Comparison of ENCODE assay signal across 9 mouse cellular contexts in the genomic region with DNA sequence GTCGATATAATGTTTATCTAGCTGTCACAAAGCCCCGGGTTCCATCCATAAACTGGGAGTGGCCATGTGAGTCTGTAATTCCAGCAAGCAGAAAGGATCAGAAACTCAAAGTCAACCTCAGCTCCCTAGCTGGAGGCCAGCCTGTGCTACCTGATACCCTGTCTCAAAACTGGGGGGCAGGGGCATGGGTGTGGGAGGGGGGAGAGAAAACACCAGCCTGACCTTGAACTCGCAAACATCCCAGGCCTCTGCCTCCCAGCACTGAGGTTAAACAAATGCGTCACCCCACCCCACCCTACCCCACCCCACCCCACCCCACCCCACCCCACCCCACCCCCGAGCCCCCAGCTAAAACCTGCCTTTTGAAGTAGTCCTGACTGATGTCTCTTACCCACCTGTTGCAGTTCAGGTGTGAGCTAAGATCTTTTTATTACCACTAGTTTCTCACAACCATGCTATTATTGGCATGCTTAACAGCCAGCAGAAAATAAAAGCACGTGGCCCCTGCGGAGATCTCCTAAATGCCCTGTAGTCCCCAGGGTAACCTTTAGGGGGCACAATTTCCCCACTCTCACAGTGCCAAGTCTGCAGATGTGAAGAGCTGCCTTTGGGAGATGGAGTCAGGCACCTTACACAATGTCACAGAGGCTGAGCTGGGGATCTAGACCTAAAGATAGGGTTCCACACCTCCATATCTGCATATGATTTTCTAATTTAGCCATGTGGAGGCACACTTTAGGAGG. TPM values are rescaled to one million over a fixed set of nuclear protein-coding genes. Genes with fewer than 3 reads are reported as not detected.
DNase-seq lines count a peak whose midpoint lies in the region; ATAC-seq lines count a peak whose summit lies in the region.
"Had no signal": no experiment of that assay in that cellular context is flagged by ENCODE, and none has a peak within 500 bp of the region (broad histone marks: within the 10 kb centered on the region; RNA-seq: fewer than 3 reads in every experiment).

No protein-coding gene starts in this region.

- H3K4me1 ChIP-seq in embryonic facial prominence, embryonic 10.5 days, result peaks cover 27% of the 10 kb centered on the region
- peaks cover 5% of the 10 kb centered on the region for H3K4me1 ChIP-seq in lung, embryonic 16.5 days (replicated peaks; ENCODE audit: control insufficient read depth, insufficient read depth, low read length)

- no peak overlapping the region for H3K27ac ChIP-seq in embryonic facial prominence, embryonic 10.5 days (replicated peaks)
- no peak overlapping the region for H3K27ac ChIP-seq in lung, embryonic 16.5 days (ENCODE audit: low read length)
- H3K27ac ChIP-seq: limb, embryonic 13.5 days had no signal

- peak; percentile 19 for DNase-seq in cerebellum, adult 11-12 months
- no peak for DNase-seq in cerebellum, postnatal 4 days (ENCODE audit: low spot score in 2 of 2)
- DNase-seq in urinary bladder, postnatal 25 days (ENCODE audit: low spot score), result peak; percentile 57
- no peak for DNase-seq in urinary bladder, postnatal 10 days (ENCODE audit: low spot score)
- peak; percentile 73 for DNase-seq in embryonic facial prominence, embryonic 10.5 days (ENCODE audit: low spot score)
- DNase-seq in kidney, adult 9 months, result peak; percentile 82
- peak; percentile 41 to 78 for DNase-seq in spleen, adult 18-20 months

- H3K9ac ChIP-seq in lung, embryonic 16.5 days (ENCODE audit: low read length), result no peak overlapping the region
- H3K9ac ChIP-seq: limb, embryonic 13.5 days had no signal

- H3K27me3 ChIP-seq in embryonic facial prominence, embryonic 10.5 days (replicated peaks; ENCODE audit: low read depth, poor library complexity, severe bottlenecking), result peaks cover 14% of the 10 kb centered on the region; the same call in 1 of the 2 replicates
- no peaks in the 10 kb centered on the region for H3K27me3 ChIP-seq in lung, embryonic 16.5 days (ENCODE audit: control insufficient read depth, insufficient read depth, low read depth, low read length)

- H3K9me3 ChIP-seq in embryonic facial prominence, embryonic 10.5 days, result no peaks in the 10 kb centered on the region
- H3K9me3 ChIP-seq in lung, embryonic 16.5 days (ENCODE audit: control insufficient read depth, low read length), result no peaks in the 10 kb centered on the region
- H3K9me3 ChIP-seq: limb, embryonic 13.5 days had no signal

- 0 out of 2 replicates have a peak, but pooled peaks have one; percentile 21 for ATAC-seq in lung, embryonic 16.5 days (ENCODE audit: low read depth)

- no peak overlapping the region for H3K4me3 ChIP-seq in embryonic facial prominence, embryonic 10.5 days
- no peak overlapping the region for H3K4me3 ChIP-seq in lung, embryonic 16.5 days (ENCODE audit: low read length)
- H3K4me3 ChIP-seq: limb, embryonic 13.5 days had no signal

- 35% methylated on average over 7 of the region's 7 CpGs for WGBS in embryonic facial prominence, embryonic 10.5 days
- WGBS in lung, embryonic 16.5 days, result 15% methylated on average over 7 of the region's 7 CpGs

- no peak overlapping the region for H3K4me2 ChIP-seq in lung, embryonic 16.5 days (ENCODE audit: low read depth, low read length)
- H3K4me2 ChIP-seq: limb, embryonic 13.5 days had no signal

- no peaks in the 10 kb centered on the region for H3K36me3 ChIP-seq in embryonic facial prominence, embryonic 10.5 days (replicated peaks)
- H3K36me3 ChIP-seq in lung, embryonic 16.5 days (ENCODE audit: control insufficient read depth, insufficient read depth, low read length), result no peaks in the 10 kb centered on the region
- H3K36me3 ChIP-seq: limb, embryonic 13.5 days had no signal

RNA-seq across cellular contexts. Expression of gene Ryr1, which starts 1.4 kb away (rescaled TPM):
- polyA plus RNA-seq in embryonic facial prominence, embryonic 10.5 days (2016; fragmentation: Nextera tagmentation; extraction: Ambion mirVana), result 1.8 TPM in 2 replicates
- polyA plus RNA-seq in lung, embryonic 16.5 days (2015; fragmentation: Nextera tagmentation; extraction: Ambion mirVana), result 0.44 and 0.58 TPM in 2 replicates

RNA-seq across cellular contexts. Expression of gene Rasgrp4, which starts 8.3 kb away (rescaled TPM):
- 0.66 and 0.73 TPM in 2 replicates for polyA plus RNA-seq in embryonic facial prominence, embryonic 10.5 days (2016; fragmentation: Nextera tagmentation; extraction: Ambion mirVana)
- 1.4 and 2.3 TPM in 2 replicates for polyA plus RNA-seq in lung, embryonic 16.5 days (2015; fragmentation: Nextera tagmentation; extraction: Ambion mirVana)

RNA-seq across cellular contexts. Expression of gene Fam98c, which starts 29.7 kb away (rescaled TPM):
- polyA plus RNA-seq in embryonic facial prominence, embryonic 10.5 days (2016; fragmentation: Nextera tagmentation; extraction: Ambion mirVana), result 10.8 and 12.3 TPM in 2 replicates
- 17.6 and 21.0 TPM in 2 replicates for polyA plus RNA-seq in lung, embryonic 16.5 days (2015; fragmentation: Nextera tagmentation; extraction: Ambion mirVana)

RNA-seq across cellular contexts. Expression of gene Ggn, which starts 43.7 kb away (rescaled TPM):
- polyA plus RNA-seq in embryonic facial prominence, embryonic 10.5 days (2016; fragmentation: Nextera tagmentation; extraction: Ambion mirVana), result 0.48 and 0.55 TPM in 2 replicates
- 0.67 and 1.5 TPM in 2 replicates for polyA plus RNA-seq in lung, embryonic 16.5 days (2015; fragmentation: Nextera tagmentation; extraction: Ambion mirVana)

RNA-seq across cellular contexts. Expression of gene Spred3, which starts 43.9 kb away (rescaled TPM):
- polyA plus RNA-seq in embryonic facial prominence, embryonic 10.5 days (2016; fragmentation: Nextera tagmentation; extraction: Ambion mirVana), result 3.3 and 4.1 TPM in 2 replicates
- polyA plus RNA-seq in lung, embryonic 16.5 days (2015; fragmentation: Nextera tagmentation; extraction: Ambion mirVana), result 1.2 and 2.0 TPM in 2 replicates

Comparison
In these comparisons a context has a peak if more than half of its experiments do, and no peak if none do; other contexts are left out.
1. DNase-seq: peak in cerebellum, adult 11-12 months (single experiment), urinary bladder, postnatal 25 days (single experiment), embryonic facial prominence, embryonic 10.5 days (single experiment), kidney, adult 9 months (single experiment) and spleen, adult 18-20 months (2 of 2); none in cerebellum, postnatal 4 days (0 of 2) and urinary bladder, postnatal 10 days (single experiment).